Mouse (Mus musculus) testis, adult 2 months (tissue): ENCODE results near the gene Kalrn.

Source experiments
- CTCF ChIP-seq: fragments of 200-500 bp; IDR thresholded peaks from 2 replicates; pipeline ENCODE4 v1.5.1; 2012; ENCODE audit warnings: low read depth, mild to moderate bottlenecking, inconsistent platforms, low read length, moderate library complexity; ENCODE audit not compliant: control insufficient read depth, insufficient read depth, insufficient replicate concordance
- POLR2A ChIP-seq: fragments of 200-500 bp; IDR thresholded peaks from 2 replicates; pipeline ENCODE4 v1.6.1; 2012; ENCODE audit warnings: low read depth, mild to moderate bottlenecking, inconsistent platforms, low read length, moderate library complexity; ENCODE audit not compliant: control insufficient read depth

DNA sequence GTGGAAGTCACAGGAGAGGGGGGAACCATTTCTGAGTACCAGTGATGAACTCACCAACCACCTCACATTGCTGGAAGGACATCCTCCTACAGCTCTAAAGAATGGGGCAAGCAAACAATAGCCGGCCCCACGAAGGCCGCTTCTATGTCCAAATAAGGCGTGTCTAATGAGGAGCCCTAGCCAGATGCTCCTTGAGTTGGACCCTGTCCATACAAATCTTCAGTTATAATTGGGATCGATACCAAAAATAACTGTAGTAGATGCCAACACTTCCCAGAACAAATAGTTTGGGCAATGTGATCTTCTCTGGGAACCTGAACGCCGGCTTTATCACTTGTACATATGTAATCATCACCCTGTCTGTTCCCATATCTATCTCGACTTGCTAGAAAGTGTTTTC is 303.7 kb downstream of the Kalrn start:
- TF ChIP-seq POLR2A (no peak), CTCF (no peak)
